Mouse (Mus musculus) heart, adult 8-10 months (tissue): ENCODE data around the gene Btnl10. TPM values are rescaled to one million over a fixed set of nuclear protein-coding genes. Genes with fewer than 3 reads are reported as not detected.
"Not testable (repeated sequence)": the region's sequence is repeated elsewhere in the genome, so short reads cannot be mapped to it uniquely, and the experiment has no call there.

Experiments
- DNase-seq: peaks from one replicate; pipeline ENCODE4 v3.0.0; 2022; ENCODE audit warnings: low spot score
- total RNA-seq, 4 experiments: library from RNA; stranded (reverse); gene quantifications; 2 replicates each; pipeline ENCODE4 v1.2.4; 2022

Btnl10 gene
- total RNA-seq, 4 experiments from 2014 or later: 0.09 TPM; not detected in 3

DNA sequence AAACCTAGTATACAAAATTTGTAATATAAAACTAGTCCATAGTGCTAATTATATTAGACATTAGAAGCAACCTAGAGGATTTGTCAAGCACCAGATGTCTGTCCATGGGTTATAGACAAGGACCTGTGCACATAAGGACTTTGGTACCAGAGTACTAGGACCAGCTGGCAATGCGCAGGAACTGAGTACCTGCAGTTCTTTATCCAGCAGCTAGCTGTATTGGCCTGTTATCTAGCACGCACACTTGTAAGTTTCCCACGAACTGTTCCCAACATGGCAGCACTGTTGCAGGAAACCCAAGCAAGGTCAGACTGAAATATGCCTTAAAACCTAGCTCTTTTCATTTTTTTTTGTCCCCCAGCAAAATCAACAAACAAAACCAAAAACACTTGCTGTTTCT is 12.5 kb downstream of the Btnl10 start:
- DNase-seq: no peak

DNA sequence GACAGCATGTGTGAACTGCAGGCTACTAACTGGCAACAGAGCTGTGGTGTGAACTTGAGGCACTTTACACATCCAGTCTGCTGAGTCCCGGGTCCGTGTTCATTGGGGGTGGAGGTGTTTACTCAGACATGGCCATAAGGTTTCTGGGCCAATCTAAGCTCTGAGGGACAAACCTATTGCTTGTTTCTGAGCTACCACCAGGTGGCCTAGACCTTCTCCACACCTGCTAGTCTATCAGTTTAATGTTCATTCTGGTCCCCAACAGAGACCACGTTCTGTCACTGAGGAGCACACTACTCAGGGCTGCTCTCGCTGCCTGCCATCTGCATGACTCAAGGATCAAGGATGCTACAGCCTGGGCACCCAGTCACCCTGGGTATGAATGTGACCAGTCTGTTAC is 13.9 kb downstream of the Btnl10 start:
- no peak for DNase-seq

DNA sequence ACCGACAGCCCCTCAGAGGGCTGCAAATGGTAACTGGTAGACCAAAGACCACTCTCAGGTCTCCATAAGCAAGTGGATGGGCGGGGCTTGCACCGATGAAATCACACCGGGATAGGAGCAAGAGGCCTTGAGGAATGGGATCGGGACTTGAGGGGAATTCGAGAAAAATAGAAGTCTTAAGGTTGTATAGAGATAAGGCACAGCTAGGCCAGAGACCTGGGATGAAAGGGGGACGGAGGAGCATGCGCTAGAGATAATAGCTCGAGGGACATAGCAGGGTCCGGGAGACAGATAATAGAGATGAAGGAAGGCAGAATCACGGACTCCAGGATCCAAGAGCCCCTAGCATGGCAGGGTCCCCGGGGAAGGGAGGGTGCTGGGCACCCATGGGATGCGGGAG is 20.2 kb downstream of the Btnl10 start:
- DNase-seq: no peak

DNA sequence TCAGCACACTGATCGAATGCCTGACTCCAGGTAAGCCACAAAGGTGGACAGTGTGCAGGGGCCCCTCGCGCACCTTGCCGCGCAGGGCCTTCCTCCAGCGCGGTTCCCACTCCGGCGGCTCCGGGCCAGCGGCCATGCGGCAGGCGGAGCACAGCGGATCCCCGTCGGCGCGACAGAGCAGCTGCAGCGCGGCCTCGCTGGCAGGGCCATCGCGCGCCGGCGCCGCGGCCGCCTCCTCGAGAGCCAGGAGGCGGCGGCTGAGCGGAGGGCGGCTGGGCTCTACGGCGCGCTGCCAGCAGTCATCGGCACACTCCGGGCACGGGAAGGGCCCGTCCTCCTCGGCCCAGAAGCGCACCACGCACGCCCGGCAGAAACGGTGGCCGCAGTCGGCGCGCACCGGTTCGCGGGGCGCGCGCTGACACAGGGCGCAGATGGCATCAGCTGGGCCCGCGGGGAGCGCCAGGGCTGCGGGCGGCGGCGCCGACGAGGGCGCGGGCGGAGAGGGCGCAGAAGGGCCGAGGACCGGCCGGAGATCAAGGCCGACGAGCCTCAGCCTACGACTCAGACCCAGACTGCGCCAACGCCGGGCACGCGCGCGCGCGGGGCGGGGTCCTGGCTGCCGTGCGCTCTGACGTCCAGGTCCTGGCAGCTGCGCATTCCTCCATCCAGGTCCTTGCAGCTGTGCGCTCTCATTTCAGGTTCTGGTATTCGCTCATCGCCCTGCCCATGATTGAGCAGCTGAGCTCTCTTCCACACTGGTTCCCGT is 20.8 kb downstream of the Btnl10 start, which contains the start of gene Rnf187:
Gene Rnf187, minus strand, starts transcription at position 595 of the 766 bp plus-strand sequence.
- peak; percentile 90 for DNase-seq

- DNase-seq: no peak
These were observed 21.4 kb downstream of the Btnl10 start for GRCm38 (mm10) chr11:58939088-58939439.

DNA sequence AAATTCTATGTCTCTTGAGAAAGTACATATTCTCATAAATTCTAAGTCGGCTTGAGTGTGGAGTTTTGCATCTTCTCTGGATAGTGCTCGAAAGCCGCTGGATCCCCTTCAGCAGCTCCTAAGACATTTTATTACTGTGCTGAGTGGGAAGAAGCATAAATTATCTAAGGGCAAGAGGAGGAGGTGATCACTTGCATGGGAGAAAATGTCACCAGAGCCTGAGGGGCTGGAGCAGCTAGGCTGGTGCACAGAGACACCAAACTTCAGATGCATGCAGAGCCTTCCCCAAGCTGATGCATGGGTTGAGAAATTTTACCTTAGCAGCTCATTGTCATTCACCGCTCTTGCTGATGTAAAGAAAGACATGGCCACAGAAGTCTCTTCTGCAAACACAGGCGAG is 26.4 kb downstream of the Btnl10 start:
- no peak for DNase-seq

- no peak for DNase-seq
These were observed 29.6 kb downstream of the Btnl10 start for GRCm38 (mm10) chr11:58947306-58947705.

- DNase-seq: no peak
These were observed 30.3 kb downstream of the Btnl10 start for GRCm38 (mm10) chr11:58947798-58948528.

DNA sequence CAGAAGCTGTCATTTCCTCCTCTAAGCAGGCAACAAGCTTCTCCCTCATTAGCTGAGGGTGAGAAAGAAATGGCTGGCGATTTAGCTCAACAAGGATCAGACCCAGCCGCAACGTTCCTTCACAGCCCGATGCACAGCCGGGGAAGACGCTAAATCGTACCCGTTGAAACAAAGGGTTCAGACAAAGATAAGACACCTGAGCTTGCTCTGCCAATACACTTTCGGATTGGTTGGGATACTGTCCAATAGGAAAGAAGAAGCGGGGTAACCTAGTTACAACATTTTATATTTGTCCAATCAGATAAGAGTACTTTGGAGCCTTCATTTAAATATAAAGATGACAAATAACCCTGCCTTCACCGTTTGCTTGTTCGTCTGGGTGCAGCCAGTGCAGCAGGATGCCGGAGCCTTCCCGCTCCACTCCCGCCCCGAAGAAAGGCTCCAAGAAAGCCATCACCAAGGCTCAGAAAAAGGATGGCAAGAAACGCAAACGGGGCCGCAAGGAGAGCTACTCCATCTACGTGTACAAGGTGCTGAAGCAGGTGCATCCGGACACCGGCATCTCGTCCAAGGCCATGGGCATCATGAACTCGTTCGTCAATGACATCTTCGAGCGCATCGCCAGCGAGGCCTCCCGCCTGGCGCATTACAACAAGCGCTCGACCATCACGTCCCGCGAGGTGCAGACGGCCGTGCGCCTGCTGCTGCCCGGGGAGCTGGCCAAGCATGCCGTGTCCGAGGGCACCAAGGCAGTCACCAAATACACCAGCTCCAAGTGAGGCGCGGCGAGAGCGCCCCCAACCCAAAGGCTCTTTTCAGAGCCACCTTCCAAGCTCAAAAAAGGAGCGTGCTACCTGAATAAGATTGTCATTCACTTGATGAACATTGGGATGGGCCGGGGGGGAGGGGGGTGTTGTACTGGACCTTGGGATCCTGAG is 31.1 kb downstream of the Btnl10 start, which contains the start of gene Hist3h2ba:
Gene Hist3h2ba, plus strand, starts transcription at position 379 of the 938 bp plus-strand sequence.
- peak; percentile 82 for DNase-seq

DNA sequence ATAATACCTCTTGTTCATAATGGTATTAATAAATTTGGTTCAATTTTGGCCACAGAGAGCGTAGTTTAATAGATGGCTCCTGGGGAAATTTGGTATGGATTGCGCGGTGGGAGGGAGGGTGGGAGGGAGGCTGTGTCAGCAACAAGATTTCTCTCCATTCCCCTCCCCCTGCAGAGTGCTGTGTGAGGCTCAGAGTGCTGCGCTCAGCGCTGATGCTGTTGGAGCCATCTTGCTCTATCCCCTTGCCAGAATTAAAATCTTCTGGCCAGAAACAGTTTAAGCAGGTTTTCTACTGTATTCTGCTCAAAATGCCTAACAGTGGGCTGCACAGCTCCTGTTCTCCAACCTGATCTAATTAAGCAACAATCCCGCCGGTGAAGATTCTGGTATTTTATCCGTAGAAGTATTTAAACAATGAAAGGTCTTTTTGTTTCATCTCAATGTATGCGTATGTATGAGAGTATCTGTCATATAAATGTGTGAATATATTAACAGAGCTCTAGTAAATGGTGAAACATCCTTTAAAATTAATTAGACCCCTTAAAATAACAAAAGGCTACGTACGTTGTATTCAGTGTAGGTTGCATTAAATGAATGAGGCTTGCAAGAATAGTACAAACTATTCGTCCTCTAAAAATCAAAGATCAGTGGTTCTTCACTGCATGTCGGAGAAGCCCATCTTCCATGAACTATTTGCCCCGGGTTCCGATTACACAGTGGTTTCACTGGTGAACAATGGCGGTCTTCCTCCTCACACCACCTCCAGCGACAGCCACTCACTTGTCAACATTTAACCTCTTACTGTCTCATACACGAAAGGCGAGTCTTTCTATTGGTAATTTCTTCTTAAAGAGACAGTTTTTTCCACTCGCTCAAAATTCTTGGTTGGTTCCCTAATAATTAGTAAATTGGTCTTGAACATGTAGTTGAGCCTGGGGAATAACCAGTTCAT is 32.0 kb downstream of the Btnl10 start:
- no peak for DNase-seq

GRCm38 (mm10) chr11:58951210-58951609 is 33.5 kb downstream of the Btnl10 start:
- DNase-seq: no peak

- DNase-seq: no peak
These were observed 35.9 kb downstream of the Btnl10 start for GRCm38 (mm10) chr11:58953351-58954169.

- not testable (repeated sequence) for DNase-seq
These were observed 36.4 kb downstream of the Btnl10 start for GRCm38 (mm10) chr11:58954170-58954419.

DNA sequence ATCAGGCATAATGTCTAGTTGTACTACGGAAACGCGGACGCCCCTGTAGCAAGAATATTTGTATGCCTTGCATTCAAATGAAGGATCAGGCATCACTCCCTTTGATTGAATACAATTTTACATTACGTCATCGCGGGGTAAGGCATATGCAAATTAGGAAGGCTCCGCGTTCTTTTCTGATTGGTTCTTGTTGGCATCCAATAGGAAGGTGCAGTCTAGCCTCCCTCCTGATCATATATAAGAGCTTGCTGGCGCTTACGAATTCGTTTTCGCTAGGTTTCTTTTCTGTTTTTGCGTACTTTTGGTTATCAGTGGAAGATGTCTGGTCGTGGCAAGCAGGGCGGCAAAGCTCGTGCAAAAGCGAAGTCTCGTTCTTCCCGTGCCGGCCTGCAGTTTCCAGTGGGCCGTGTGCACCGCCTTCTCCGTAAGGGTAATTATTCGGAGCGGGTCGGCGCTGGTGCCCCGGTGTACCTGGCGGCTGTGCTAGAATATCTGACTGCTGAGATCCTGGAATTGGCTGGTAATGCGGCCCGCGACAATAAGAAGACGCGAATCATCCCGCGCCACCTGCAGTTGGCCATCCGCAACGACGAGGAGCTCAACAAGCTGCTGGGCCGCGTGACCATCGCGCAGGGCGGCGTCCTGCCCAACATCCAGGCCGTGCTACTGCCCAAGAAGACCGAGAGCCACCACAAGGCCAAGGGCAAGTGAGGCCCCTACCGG is 36.9 kb downstream of the Btnl10 start, which contains the start of the genes Hist3h2a and Trim17:
Gene Hist3h2a, plus strand, starts transcription at position 266 of the 723 bp plus-strand sequence.
Gene Trim17, plus strand, starts transcription at position 266 of the 723 bp plus-strand sequence.
- DNase-seq: peak; percentile 98

GRCm38 (mm10) chr11:58955143-58955867 is 37.6 kb downstream of the Btnl10 start:
- no peak for DNase-seq

DNA sequence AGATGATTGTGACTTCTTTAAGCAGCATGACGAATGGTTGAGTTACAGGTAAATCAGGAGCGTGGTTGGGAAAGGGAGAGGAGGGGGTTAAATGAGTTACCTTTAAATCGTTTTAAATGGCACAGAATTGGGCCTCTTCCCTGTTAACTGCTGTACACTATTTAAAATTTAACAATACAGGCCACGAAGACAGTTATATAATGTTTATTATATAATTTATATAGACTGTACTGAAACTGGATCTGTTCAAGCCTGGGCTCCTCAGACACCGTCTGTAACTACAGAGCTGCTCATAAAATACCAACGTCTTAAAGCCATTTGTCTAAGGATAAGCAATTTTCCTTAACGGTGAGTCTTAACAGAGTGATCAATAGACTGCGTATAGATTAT is 38.2 kb downstream of the Btnl10 start:
- no peak for DNase-seq

- no peak for DNase-seq
These were observed 39.7 kb downstream of the Btnl10 start for GRCm38 (mm10) chr11:58957226-58957914.

- DNase-seq: no peak
These were observed 40.8 kb downstream of the Btnl10 start for GRCm38 (mm10) chr11:58958536-58958935.
